Mouse (Mus musculus): ENCODE results near the gene Kmo. TPM values are rescaled to one million over a fixed set of nuclear protein-coding genes. Genes with fewer than 3 reads are reported as not detected.

Kmo gene
- polyA plus RNA-seq, 1 experiment from 2014 or later, result 0.31 TPM

- H3K27ac ChIP-seq, result no peak overlapping the region
- H3K9me3 ChIP-seq (ENCODE audit: control insufficient read depth, low read length), result no peaks in the 10 kb centered on the region
- no peak overlapping the region for H3K9ac ChIP-seq
- no peaks in the 10 kb centered on the region for H3K36me3 ChIP-seq (replicated peaks; ENCODE audit: control insufficient read depth, insufficient read depth)
- H3K27me3 ChIP-seq (ENCODE audit: control insufficient read depth, insufficient read depth, low read length), result no peaks in the 10 kb centered on the region
- no peaks in the 10 kb centered on the region for H3K4me1 ChIP-seq (replicated peaks; ENCODE audit: control insufficient read depth, insufficient read depth, low read length)
- 82% methylated on average over 9 of the region's 9 CpGs for WGBS
- H3K4me2 ChIP-seq (replicated peaks), result no peak overlapping the region
- H3K4me3 ChIP-seq (replicated peaks; ENCODE audit: low read length), result no peak overlapping the region
- DNase-seq (ENCODE audit: low spot score) (no peak), ATAC-seq (ENCODE audit: low FRiP score) (no peak)
Measured at GRCm38 (mm10) chr1:175646952-175647351, 26.8 kb downstream of the Kmo start.

DNA sequence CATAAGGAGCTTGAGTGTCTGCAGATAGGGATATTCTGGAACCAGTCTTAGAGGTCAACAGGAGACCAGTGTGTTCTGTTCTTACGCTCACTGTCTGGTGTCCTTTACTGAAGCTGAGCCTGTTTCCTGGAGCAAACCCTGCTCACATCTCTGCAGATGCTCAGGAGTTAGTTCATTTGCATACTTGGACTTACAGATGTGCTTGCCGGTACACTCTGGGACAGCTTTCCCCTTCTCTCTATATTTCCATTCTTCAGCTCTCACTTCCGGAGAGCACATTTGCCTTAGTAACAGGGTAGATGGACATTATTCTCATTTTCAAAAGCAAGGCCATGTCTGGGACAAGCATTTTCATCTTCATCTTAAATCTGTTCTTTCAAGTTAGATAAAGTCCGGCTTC lies 28.4 kb downstream of the Kmo start:
- ATAC-seq (ENCODE audit: low FRiP score) (no peak), DNase-seq (ENCODE audit: low spot score) (no peak)
- WGBS, result 97% methylated on average over 4 of the region's 4 CpGs
- Histone ChIP-seq H3K36me3 (replicated peaks; ENCODE audit: control insufficient read depth, insufficient read depth) (no peaks in the 10 kb centered on the region), H3K4me3 (replicated peaks; ENCODE audit: low read length) (no peak overlapping the region), H3K9me3 (ENCODE audit: control insufficient read depth, low read length) (no peaks in the 10 kb centered on the region), H3K4me2 (replicated peaks) (no peak overlapping the region), H3K9ac (no peak overlapping the region), H3K4me1 (replicated peaks; ENCODE audit: control insufficient read depth, insufficient read depth, low read length) (no peaks in the 10 kb centered on the region), H3K27me3 (ENCODE audit: control insufficient read depth, insufficient read depth, low read length) (no peaks in the 10 kb centered on the region), H3K27ac (no peak overlapping the region)

DNA sequence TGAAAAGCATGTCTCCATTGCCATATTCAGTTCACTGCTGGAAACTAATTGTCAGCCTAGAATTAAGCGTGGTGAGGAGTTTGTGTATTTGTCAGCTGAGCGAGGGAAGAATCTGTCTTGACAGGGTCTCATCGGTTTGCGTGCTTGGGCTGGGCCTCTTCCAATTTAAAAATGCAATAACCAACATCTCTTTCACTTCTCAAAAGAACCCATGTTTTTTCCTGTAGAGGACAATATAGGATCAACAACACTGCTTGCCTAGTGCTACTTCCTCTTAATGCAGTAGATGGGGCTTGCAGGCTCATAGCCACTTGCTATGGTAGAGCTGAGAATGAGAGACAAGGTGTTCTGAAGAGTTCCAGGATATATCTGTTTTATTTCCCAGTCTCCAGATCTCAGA lies 39.7 kb downstream of the Kmo start:
- H3K36me3 ChIP-seq (replicated peaks; ENCODE audit: control insufficient read depth, insufficient read depth), result no peaks in the 10 kb centered on the region
- ATAC-seq (ENCODE audit: low FRiP score), result no peak
- WGBS, result 90% methylated on average over 4 of the region's 4 CpGs
- H3K4me1 ChIP-seq (replicated peaks; ENCODE audit: control insufficient read depth, insufficient read depth, low read length), result no peaks in the 10 kb centered on the region
- H3K27me3 ChIP-seq (ENCODE audit: control insufficient read depth, insufficient read depth, low read length), result no peaks in the 10 kb centered on the region
- no peak for DNase-seq (ENCODE audit: low spot score)
- no peaks in the 10 kb centered on the region for H3K9me3 ChIP-seq (ENCODE audit: control insufficient read depth, low read length)
- no peak overlapping the region for H3K9ac ChIP-seq
- H3K4me2 ChIP-seq (replicated peaks), result no peak overlapping the region
- H3K27ac ChIP-seq, result no peak overlapping the region
- no peak overlapping the region for H3K4me3 ChIP-seq (replicated peaks; ENCODE audit: low read length)

GRCm38 (mm10) chr1:175668666-175669405 lies 48.7 kb downstream of the Kmo start:
- Histone ChIP-seq H3K4me3 (replicated peaks; ENCODE audit: low read length) (no peak overlapping the region), H3K27me3 (ENCODE audit: control insufficient read depth, insufficient read depth, low read length) (no peaks in the 10 kb centered on the region), H3K27ac (no peak overlapping the region), H3K9me3 (ENCODE audit: control insufficient read depth, low read length) (no peaks in the 10 kb centered on the region), H3K9ac (no peak overlapping the region), H3K4me2 (replicated peaks) (no peak overlapping the region), H3K36me3 (replicated peaks; ENCODE audit: control insufficient read depth, insufficient read depth) (no peaks in the 10 kb centered on the region), H3K4me1 (replicated peaks; ENCODE audit: control insufficient read depth, insufficient read depth, low read length) (no peaks in the 10 kb centered on the region)
- DNase-seq (ENCODE audit: low spot score) (peak; percentile 53), ATAC-seq (ENCODE audit: low FRiP score) (no peak)
- WGBS, result 84% methylated on average over 5 of the region's 5 CpGs

GRCm38 (mm10) chr1:175669456-175669855 lies 49.3 kb downstream of the Kmo start:
- Histone ChIP-seq H3K9me3 (ENCODE audit: control insufficient read depth, low read length) (no peaks in the 10 kb centered on the region), H3K27me3 (ENCODE audit: control insufficient read depth, insufficient read depth, low read length) (no peaks in the 10 kb centered on the region), H3K4me1 (replicated peaks; ENCODE audit: control insufficient read depth, insufficient read depth, low read length) (no peaks in the 10 kb centered on the region), H3K4me2 (replicated peaks) (no peak overlapping the region), H3K4me3 (replicated peaks; ENCODE audit: low read length) (no peak overlapping the region), H3K36me3 (replicated peaks; ENCODE audit: control insufficient read depth, insufficient read depth) (no peaks in the 10 kb centered on the region), H3K9ac (no peak overlapping the region), H3K27ac (no peak overlapping the region)
- 87% methylated on average over 3 of the region's 3 CpGs for WGBS
- ATAC-seq (ENCODE audit: low FRiP score) (no peak), DNase-seq (ENCODE audit: low spot score) (no peak)

GRCm38 (mm10) chr1:175670042-175670441 lies 49.9 kb downstream of the Kmo start:
- 64% methylated on average over 7 of the region's 7 CpGs for WGBS
- Histone ChIP-seq H3K4me1 (replicated peaks; ENCODE audit: control insufficient read depth, insufficient read depth, low read length) (no peaks in the 10 kb centered on the region), H3K4me3 (replicated peaks; ENCODE audit: low read length) (no peak overlapping the region), H3K36me3 (replicated peaks; ENCODE audit: control insufficient read depth, insufficient read depth) (no peaks in the 10 kb centered on the region), H3K4me2 (replicated peaks) (no peak overlapping the region), H3K27me3 (ENCODE audit: control insufficient read depth, insufficient read depth, low read length) (no peaks in the 10 kb centered on the region), H3K27ac (no peak overlapping the region), H3K9me3 (ENCODE audit: control insufficient read depth, low read length) (no peaks in the 10 kb centered on the region), H3K9ac (no peak overlapping the region)
- DNase-seq (ENCODE audit: low spot score), result no peak
- ATAC-seq (ENCODE audit: low FRiP score), result no peak

DNA sequence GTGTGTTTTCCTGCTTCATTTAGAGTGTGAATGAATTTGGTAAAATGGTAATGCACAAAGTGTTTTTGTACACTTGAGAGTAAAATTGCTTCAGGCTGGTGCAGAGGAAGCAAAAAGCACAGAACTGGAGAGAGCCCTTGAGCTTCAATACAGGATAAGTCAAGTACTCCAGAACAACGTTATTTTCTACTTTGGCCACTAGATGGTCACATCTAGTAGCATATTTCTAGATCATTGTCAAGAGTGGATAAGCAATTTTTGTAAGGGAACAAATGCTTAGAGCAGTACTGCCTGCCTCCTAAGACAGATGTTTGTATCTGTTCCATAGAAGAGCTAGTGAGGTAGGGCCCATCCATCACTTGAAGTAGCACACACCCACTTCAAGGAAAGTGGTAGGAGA lies 51.4 kb downstream of the Kmo start:
- no peak overlapping the region for H3K9ac ChIP-seq
- DNase-seq (ENCODE audit: low spot score) (no peak), ATAC-seq (ENCODE audit: low FRiP score) (no peak)
- H3K27me3 ChIP-seq (ENCODE audit: control insufficient read depth, insufficient read depth, low read length), result no peaks in the 10 kb centered on the region
- no peaks in the 10 kb centered on the region for H3K4me1 ChIP-seq (replicated peaks; ENCODE audit: control insufficient read depth, insufficient read depth, low read length)
- no peaks in the 10 kb centered on the region for H3K36me3 ChIP-seq (replicated peaks; ENCODE audit: control insufficient read depth, insufficient read depth)
- no peak overlapping the region for H3K27ac ChIP-seq
- 32% methylated on average over 1 of the region's 1 CpGs for whole genome bisulfite sequencing
- no peak overlapping the region for H3K4me3 ChIP-seq (replicated peaks; ENCODE audit: low read length)
- H3K9me3 ChIP-seq (ENCODE audit: control insufficient read depth, low read length), result no peaks in the 10 kb centered on the region
- H3K4me2 ChIP-seq (replicated peaks), result no peak overlapping the region

GRCm38 (mm10) chr1:175673563-175674325 lies 53.6 kb downstream of the Kmo start:
- DNase-seq (ENCODE audit: low spot score) (no peak), ATAC-seq (ENCODE audit: low FRiP score) (no peak)
- Histone ChIP-seq H3K9ac (no peak overlapping the region), H3K36me3 (replicated peaks; ENCODE audit: control insufficient read depth, insufficient read depth) (no peaks in the 10 kb centered on the region), H3K9me3 (ENCODE audit: control insufficient read depth, low read length) (no peaks in the 10 kb centered on the region), H3K4me2 (replicated peaks) (no peak overlapping the region), H3K4me3 (replicated peaks; ENCODE audit: low read length) (no peak overlapping the region), H3K4me1 (replicated peaks; ENCODE audit: control insufficient read depth, insufficient read depth, low read length) (no peaks in the 10 kb centered on the region), H3K27ac (no peak overlapping the region), H3K27me3 (ENCODE audit: control insufficient read depth, insufficient read depth, low read length) (no peaks in the 10 kb centered on the region)
- 87% methylated on average over 7 of the region's 7 CpGs for WGBS

DNA sequence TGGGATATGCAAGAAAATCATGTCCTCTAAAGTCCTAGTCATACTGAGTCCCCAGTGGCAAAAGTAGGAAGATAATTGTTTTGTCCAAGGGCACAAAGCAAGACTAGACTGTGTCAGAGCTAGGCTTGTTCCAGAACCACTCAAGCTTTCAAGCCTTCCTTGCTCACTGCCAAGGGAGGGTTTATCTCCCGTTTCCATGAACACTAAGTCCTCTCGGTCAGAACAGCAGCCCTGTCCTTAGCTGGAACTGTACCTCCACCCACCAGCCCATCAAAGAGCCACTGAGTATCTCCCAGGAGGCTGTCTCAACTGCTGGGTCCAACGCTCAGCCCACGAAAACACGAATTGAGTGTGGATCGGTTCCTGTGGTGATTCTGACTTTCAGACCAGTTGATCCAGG lies 54.9 kb downstream of the Kmo start:
- Histone ChIP-seq H3K9me3 (ENCODE audit: control insufficient read depth, low read length) (no peaks in the 10 kb centered on the region), H3K36me3 (replicated peaks; ENCODE audit: control insufficient read depth, insufficient read depth) (no peaks in the 10 kb centered on the region), H3K27ac (no peak overlapping the region), H3K9ac (no peak overlapping the region), H3K4me2 (replicated peaks) (no peak overlapping the region), H3K27me3 (ENCODE audit: control insufficient read depth, insufficient read depth, low read length) (no peaks in the 10 kb centered on the region), H3K4me1 (replicated peaks; ENCODE audit: control insufficient read depth, insufficient read depth, low read length) (no peaks in the 10 kb centered on the region), H3K4me3 (replicated peaks; ENCODE audit: low read length) (no peak overlapping the region)
- 88% methylated on average over 6 of the region's 6 CpGs for WGBS
- no peak for ATAC-seq (ENCODE audit: low FRiP score)
- DNase-seq (ENCODE audit: low spot score), result no peak

Data from hindbrain, embryonic 14.5 days (tissue).